In genomic region chrX:10080385-10080784, GRCm38 (mm10) we compare ENCODE assay signal across 29 mouse cellular contexts. TPM values are rescaled to one million over a fixed set of nuclear protein-coding genes. Genes with fewer than 3 reads are reported as not detected.
DNase-seq lines count a peak whose midpoint lies in the region; TF ChIP-seq lines count a peak whose summit lies in the region.
"Had no signal": no experiment of that assay in that cellular context is flagged by ENCODE, and none has a peak within 500 bp of the region (broad histone marks: within the 10 kb centered on the region; RNA-seq: fewer than 3 reads in every experiment).

No protein-coding gene starts in this region.

- H3K27ac ChIP-seq in embryonic fibroblast, embryonic 13.5 days (ENCODE audit: insufficient read depth, low read length) = peak overlapping the region; percentile 85
- H3K27ac ChIP-seq in limb, embryonic 10.5 days = 0 out of 2 replicates have a peak overlapping the region, but pooled peaks have one; percentile 25
- H3K27ac ChIP-seq: embryonic facial prominence, embryonic 15.5 days; forebrain, embryonic 12.5 days; forebrain, embryonic 15.5 days; heart, embryonic 15.5 days; hindbrain, embryonic 10.5 days; hindbrain, embryonic 13.5 days had no signal

- no peaks in the 10 kb centered on the region for H3K9me3 ChIP-seq in limb, embryonic 10.5 days (replicated peaks)
- H3K9me3 ChIP-seq: embryonic facial prominence, embryonic 12.5 days; embryonic facial prominence, embryonic 15.5 days; forebrain, embryonic 12.5 days; forebrain, embryonic 15.5 days; heart, embryonic 12.5 days; heart, embryonic 15.5 days; hindbrain, embryonic 10.5 days; hindbrain, embryonic 13.5 days had no signal

- no peaks in the 10 kb centered on the region for H3K4me1 ChIP-seq in embryonic fibroblast, embryonic 13.5 days (ENCODE audit: control insufficient read depth, insufficient read depth, low read length)
- no peaks in the 10 kb centered on the region for H3K4me1 ChIP-seq in limb, embryonic 10.5 days
- H3K4me1 ChIP-seq: embryonic facial prominence, embryonic 12.5 days; embryonic facial prominence, embryonic 15.5 days; forebrain, embryonic 12.5 days; forebrain, embryonic 15.5 days; heart, embryonic 12.5 days; heart, embryonic 15.5 days; hindbrain, embryonic 10.5 days; hindbrain, embryonic 13.5 days had no signal

- no peak for TF ChIP-seq POLR2A in embryonic fibroblast, embryonic 13.5 days (IDR thresholded peaks at IDR 0.05; ENCODE audit: low read depth, low read length)

- H3K4me3 ChIP-seq in embryonic fibroblast, embryonic 13.5 days (ENCODE audit: insufficient read depth, low read length) = no peak overlapping the region
- H3K4me3 ChIP-seq in limb, embryonic 10.5 days = no peak overlapping the region
- H3K4me3 ChIP-seq: embryonic facial prominence, embryonic 12.5 days; embryonic facial prominence, embryonic 15.5 days; erythroblast, embryonic 14.5 days; forebrain, embryonic 12.5 days; forebrain, embryonic 15.5 days; heart, embryonic 12.5 days; heart, embryonic 15.5 days; hindbrain, embryonic 10.5 days; hindbrain, embryonic 13.5 days had no signal

- peak; percentile 7 for DNase-seq in NIH3T3 (ENCODE audit: low read depth)
- DNase-seq in embryo, embryonic 11 days = peak; percentile 20
- no peak for DNase-seq in limb, embryonic 10.5 days (ENCODE audit: low spot score)
- no peak for DNase-seq in spleen, postnatal 4 days (ENCODE audit: low spot score in 2 of 2)
- DNase-seq in T-cell, adult 2 months (ENCODE audit: low spot score) = no peak
- no peak for DNase-seq in cerebellum, postnatal 14 days
- DNase-seq in right cerebral cortex, postnatal 10 days (ENCODE audit: low spot score in 2 of 2) = no peak
- DNase-seq: adrenal gland, postnatal 10 days; adrenal gland, postnatal 36 days; cerebellum, adult 18-20 months; cerebellum, adult 9-10 months; cerebellum, postnatal 25 days; gastrocnemius, postnatal 14 days; heart, adult 11 months; heart, postnatal 10 days; heart, postnatal 36 days; kidney, adult 18-20 months had no signal

- H3K36me3 ChIP-seq in limb, embryonic 10.5 days = no peaks in the 10 kb centered on the region
- H3K36me3 ChIP-seq: embryonic facial prominence, embryonic 12.5 days; embryonic facial prominence, embryonic 15.5 days; forebrain, embryonic 12.5 days; forebrain, embryonic 15.5 days; heart, embryonic 12.5 days; heart, embryonic 15.5 days; hindbrain, embryonic 10.5 days; hindbrain, embryonic 13.5 days had no signal

- TF ChIP-seq CTCF in embryonic fibroblast, embryonic 13.5 days (IDR thresholded peaks at IDR 0.05; ENCODE audit: borderline replicate concordance, insufficient read depth, low read length) = no peak

- no peaks in the 10 kb centered on the region for H3K27me3 ChIP-seq in limb, embryonic 10.5 days (ENCODE audit: low read depth, poor library complexity, severe bottlenecking)
- H3K27me3 ChIP-seq: embryonic facial prominence, embryonic 12.5 days; embryonic facial prominence, embryonic 15.5 days; forebrain, embryonic 12.5 days; forebrain, embryonic 15.5 days; heart, embryonic 12.5 days; heart, embryonic 15.5 days; hindbrain, embryonic 13.5 days had no signal

- WGBS in limb, embryonic 10.5 days = 66% methylated on average over 3 of the region's 3 CpGs

RNA-seq across cellular contexts. Expression of gene Srpx, which starts 37.1 kb away (rescaled TPM):
- 46.9 and 95.8 TPM in 2 replicates for polyA plus RNA-seq in embryonic fibroblast, embryonic 13.5 days (2011; ENCODE audit: insufficient read length, low read depth, missing spikeins)
- polyA plus RNA-seq in limb, embryonic 10.5 days (2016; fragmentation: Nextera tagmentation; extraction: Ambion mirVana) = 1.5 and 4.0 TPM in 2 replicates
- polyA plus RNA-seq: erythroblast, embryonic 14.5 days; inflammation-experienced regulatory T-cells, adult 6 months; Patski had no signal

Comparison
In these comparisons a context has a peak if more than half of its experiments do, and no peak if none do; other contexts are left out.
1. DNase-seq: peak in NIH3T3 (single experiment) and embryo, embryonic 11 days (single experiment); none in limb, embryonic 10.5 days (single experiment), spleen, postnatal 4 days (0 of 2), T-cell, adult 2 months (single experiment), cerebellum, postnatal 14 days (0 of 2) and right cerebral cortex, postnatal 10 days (0 of 2).